Mouse (Mus musculus): ENCODE measurements at regions not wholly inside any gene's neighbourhood (a gene's known extent, or its start where the extent isn't known, plus 50 kb on each side); places are given as distances from the start of the nearest gene placed in this dataset.

GRCm38 (mm10) chr16:55087461-55087860 lies 210.3 kb downstream of the Zpld1 start:
- no peak for TF ChIP-seq MYOD1 (IDR thresholded peaks at IDR 0.05; ENCODE audit: control insufficient read depth in 1 of 3, insufficient read length in 2 of 3, low read depth in 2 of 3)
- TF ChIP-seq POLR2A (IDR thresholded peaks at IDR 0.05; ENCODE audit: insufficient read length, low read depth), result no peak
- no peak for TF ChIP-seq CEBPB (IDR thresholded peaks at IDR 0.05; ENCODE audit: insufficient read depth, poor library complexity, severe bottlenecking)
